In genomic region chr17:85199321-85199720, GRCm38 (mm10) we compare ENCODE assay signal across 29 mouse cellular contexts.
A peak's percentile ranks its signal among the peaks of the same experiment; 100 is the strongest.
DNase-seq lines count a peak whose midpoint lies in the region; ATAC-seq and TF ChIP-seq lines count a peak whose summit lies in the region.
"Had no signal": no experiment of that assay in that cellular context is flagged by ENCODE, and none has a peak within 500 bp of the region (broad histone marks: within the 10 kb centered on the region; RNA-seq: fewer than 3 reads in every experiment).

No protein-coding gene starts in this region.

- no peak overlapping the region for H3K27ac ChIP-seq in lung, embryonic 14.5 days (ENCODE audit: low read depth)
- H3K27ac ChIP-seq in layer of hippocampus, adult 2 months: no peak overlapping the region
- no peak overlapping the region for H3K27ac ChIP-seq in midbrain, embryonic 11.5 days (ENCODE audit: low read depth, low read length)
- H3K27ac ChIP-seq: embryonic facial prominence, embryonic 12.5 days; heart, embryonic 10.5 days; heart, embryonic 15.5 days; limb, embryonic 13.5 days had no signal

- TF ChIP-seq CTCF in lung, embryonic 14.5 days (IDR thresholded peaks at IDR 0.05; ENCODE audit: low read depth): no peak
- no peak for TF ChIP-seq CTCF in brain, embryonic 14.5 days (IDR thresholded peaks at IDR 0.05; ENCODE audit: borderline replicate concordance, extremely low read depth, insufficient read depth, insufficient read length)
- no peak for TF ChIP-seq CTCF in layer of hippocampus, adult 2 months (conservative IDR thresholded peaks at IDR 0.05)

- DNase-seq in lung, embryonic 14.5 days: peak; percentile 9
- DNase-seq in lung, postnatal 10 days: no peak
- DNase-seq in brain, embryonic 14.5 days (ENCODE audit: low read depth): peak; percentile 12
- peak; percentile 55 for DNase-seq in kidney, adult 9 months
- peak; percentile 22 for DNase-seq in kidney, postnatal 14 days
- DNase-seq in layer of hippocampus, adult 2 months (ENCODE audit: low spot score in 2 of 2): no peak
- DNase-seq in midbrain, embryonic 11.5 days (ENCODE audit: low spot score, missing footprints): no peak
- DNase-seq in urinary bladder, adult 18-20 months (ENCODE audit: low spot score in 2 of 2): no peak
- DNase-seq: adrenal gland, adult 2 months; adrenal gland, postnatal 36 days; cerebellum, adult 8-10 months; cerebellum, postnatal 36 days; embryo, embryonic 11 days; gastrocnemius, postnatal 25 days; heart, adult 11 months; midbrain, embryonic 14.5 days; right cerebral cortex, adult 18-20 months; spleen, adult 18-20 months; thymus, adult 2 months; thymus, postnatal 36 days had no signal

- no peak overlapping the region for H3K9ac ChIP-seq in lung, embryonic 14.5 days
- no peak overlapping the region for H3K9ac ChIP-seq in midbrain, embryonic 11.5 days (ENCODE audit: low read length)
- H3K9ac ChIP-seq: embryonic facial prominence, embryonic 12.5 days; heart, embryonic 15.5 days; limb, embryonic 13.5 days had no signal

- H3K4me3 ChIP-seq in lung, embryonic 14.5 days (ENCODE audit: low read depth, low read length): no peak overlapping the region
- H3K4me3 ChIP-seq in layer of hippocampus, adult 2 months: no peak overlapping the region
- H3K4me3 ChIP-seq in midbrain, embryonic 11.5 days (ENCODE audit: low read depth, low read length): no peak overlapping the region
- H3K4me3 ChIP-seq: embryonic facial prominence, embryonic 12.5 days; heart, embryonic 10.5 days; heart, embryonic 15.5 days; limb, embryonic 13.5 days had no signal

- TF ChIP-seq POLR2A in brain, embryonic 14.5 days (IDR thresholded peaks at IDR 0.05; ENCODE audit: borderline replicate concordance, extremely low read depth, insufficient read depth, insufficient read length, poor library complexity, severe bottlenecking): no peak

- H3K36me3 ChIP-seq in lung, embryonic 14.5 days (ENCODE audit: insufficient read depth): no peaks in the 10 kb centered on the region
- H3K36me3 ChIP-seq in midbrain, embryonic 11.5 days (ENCODE audit: control insufficient read depth, insufficient read depth, low read length): no peaks in the 10 kb centered on the region
- H3K36me3 ChIP-seq: embryonic facial prominence, embryonic 12.5 days; heart, embryonic 10.5 days; heart, embryonic 15.5 days; limb, embryonic 13.5 days had no signal

- H3K27me3 ChIP-seq in lung, embryonic 14.5 days (ENCODE audit: insufficient read depth, low read length): no peaks in the 10 kb centered on the region
- H3K27me3 ChIP-seq in midbrain, embryonic 11.5 days (ENCODE audit: control insufficient read depth, insufficient read depth, low read length): no peaks in the 10 kb centered on the region
- H3K27me3 ChIP-seq: embryonic facial prominence, embryonic 12.5 days; heart, embryonic 15.5 days; limb, embryonic 13.5 days had no signal

- H3K4me2 ChIP-seq in lung, embryonic 14.5 days: no peak overlapping the region
- no peak overlapping the region for H3K4me2 ChIP-seq in midbrain, embryonic 11.5 days
- H3K4me2 ChIP-seq: embryonic facial prominence, embryonic 12.5 days; heart, embryonic 15.5 days; limb, embryonic 13.5 days; liver, embryonic 11.5 days had no signal

- no peak for ATAC-seq in lung, embryonic 14.5 days (ENCODE audit: insufficient read depth)
- no peak for ATAC-seq in midbrain, embryonic 11.5 days (ENCODE audit: low FRiP score)
- ATAC-seq: activated CD4-positive, CD25-positive, alpha-beta regulatory T cell, adult 4 months; CD4-positive, CD25-positive, alpha-beta regulatory T cell, adult 4 months; forebrain, embryonic 14.5 days; hindbrain, embryonic 16.5 days had no signal

- no peaks in the 10 kb centered on the region for H3K4me1 ChIP-seq in lung, embryonic 14.5 days (ENCODE audit: insufficient read depth)
- H3K4me1 ChIP-seq in midbrain, embryonic 11.5 days (ENCODE audit: control insufficient read depth, insufficient read depth, low read length): no peaks in the 10 kb centered on the region
- H3K4me1 ChIP-seq: embryonic facial prominence, embryonic 12.5 days; heart, embryonic 10.5 days; heart, embryonic 15.5 days; limb, embryonic 13.5 days had no signal

- WGBS in lung, embryonic 14.5 days: 72% methylated on average over 11 of the region's 11 CpGs
- 91% methylated on average over 11 of the region's 11 CpGs for WGBS in midbrain, embryonic 11.5 days

- no peaks in the 10 kb centered on the region for H3K9me3 ChIP-seq in lung, embryonic 14.5 days (ENCODE audit: low read depth, low read length)
- H3K9me3 ChIP-seq in midbrain, embryonic 11.5 days (ENCODE audit: control insufficient read depth, low read length): no peaks in the 10 kb centered on the region
- H3K9me3 ChIP-seq: embryonic facial prominence, embryonic 12.5 days; heart, embryonic 10.5 days; heart, embryonic 15.5 days; limb, embryonic 13.5 days had no signal

Comparison
In these comparisons a context has a peak if more than half of its experiments do, and no peak if none do; other contexts are left out.
1. DNase-seq: peak in lung, embryonic 14.5 days (single experiment), brain, embryonic 14.5 days (single experiment), kidney, adult 9 months (single experiment) and kidney, postnatal 14 days (single experiment); none in lung, postnatal 10 days (single experiment), layer of hippocampus, adult 2 months (0 of 2), midbrain, embryonic 11.5 days (single experiment) and urinary bladder, adult 18-20 months (0 of 2).